Mouse (Mus musculus): ENCODE results near the gene Chst12.
"Not testable (repeated sequence)": the region's sequence is repeated elsewhere in the genome, so short reads cannot be mapped to it uniquely, and the experiment has no call there.

Chst12 gene

GRCm38 (mm10) chr5:140505208-140505780, at the start of gene Chst12:
TSS of gene Chst12 (plus strand) at chr5:140505550.
- peak; percentile 99 for DNase-seq (ENCODE audit: low spot score in 2 of 2)

DNA sequence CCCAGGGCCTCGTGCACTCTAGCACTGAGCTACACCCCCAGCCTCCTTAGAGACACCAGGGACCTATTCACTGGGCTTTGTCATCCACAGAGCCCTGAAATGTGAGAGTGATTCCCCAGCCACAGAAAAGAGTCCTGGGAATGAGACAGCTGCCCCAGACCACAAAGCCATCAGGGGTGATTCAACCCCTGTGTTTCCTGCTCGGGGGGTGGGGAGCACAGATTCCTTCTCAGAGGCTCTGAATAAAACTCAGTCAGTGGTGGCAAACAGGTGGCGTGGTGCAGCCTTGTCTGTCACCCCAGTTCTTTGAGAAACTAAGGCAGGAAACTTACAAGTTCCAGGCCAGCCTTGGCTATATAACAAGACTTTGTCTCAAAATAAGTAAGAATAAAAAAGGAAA, 43.9 kb upstream of the Chst12 start:
- no peak for DNase-seq (ENCODE audit: low spot score in 2 of 2)

DNA sequence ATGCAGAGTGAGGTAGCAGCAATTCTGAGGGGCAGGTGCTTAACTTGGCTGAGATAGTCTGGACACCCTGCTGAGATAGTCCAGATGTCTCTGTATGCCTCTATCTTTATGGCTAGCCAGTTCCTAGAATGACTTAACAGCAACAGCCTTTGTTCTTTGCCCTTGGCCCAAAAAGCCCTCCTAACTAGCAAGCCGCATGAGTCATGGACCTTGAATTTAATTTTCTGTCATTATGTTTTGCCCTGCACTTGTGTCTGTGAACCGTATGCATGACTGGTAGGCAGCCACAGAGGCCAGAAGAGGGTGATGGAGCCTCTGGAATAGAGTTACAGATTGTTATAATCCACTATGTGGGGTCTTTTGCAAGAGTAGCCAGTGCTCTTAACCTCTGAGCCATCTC, 42.2 kb upstream of the Chst12 start:
- not testable (repeated sequence) for DNase-seq (ENCODE audit: low spot score in 2 of 2)

DNA sequence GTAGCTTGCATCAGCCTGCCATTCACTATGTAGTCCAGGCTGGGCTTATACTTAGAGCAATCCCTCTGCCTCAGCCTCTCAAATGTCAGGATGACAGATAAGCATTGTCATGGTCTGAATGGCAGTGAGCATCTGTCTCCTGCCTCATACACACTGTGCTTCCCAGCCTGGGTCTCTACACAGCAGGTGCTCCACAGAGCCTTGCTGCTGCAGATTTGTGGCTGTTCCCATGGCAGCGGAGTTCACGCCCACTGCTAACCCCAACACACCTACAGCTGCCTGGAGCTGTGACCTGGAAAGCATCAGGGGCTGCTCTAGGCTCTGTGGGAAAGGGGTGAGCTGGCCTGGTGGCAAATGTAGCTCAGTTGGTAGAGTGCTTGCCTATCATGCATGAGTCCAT, 40.4 kb upstream of the Chst12 start:
- no peak for DNase-seq (ENCODE audit: low spot score in 2 of 2)

- no peak for DNase-seq (ENCODE audit: low spot score in 2 of 2)
These were observed 33.0 kb upstream of the Chst12 start for GRCm38 (mm10) chr5:140472336-140472735.

GRCm38 (mm10) chr5:140481458-140481857, 23.9 kb upstream of the Chst12 start:
- no peak for DNase-seq (ENCODE audit: low spot score in 2 of 2)

GRCm38 (mm10) chr5:140491142-140491541, 14.2 kb upstream of the Chst12 start:
- no peak for DNase-seq (ENCODE audit: low spot score in 2 of 2)

GRCm38 (mm10) chr5:140492684-140493233, 12.6 kb upstream of the Chst12 start:
- DNase-seq (ENCODE audit: low spot score in 2 of 2), result no peak

GRCm38 (mm10) chr5:140498176-140498575, 7.2 kb upstream of the Chst12 start:
- no peak for DNase-seq (ENCODE audit: low spot score in 2 of 2)

DNA sequence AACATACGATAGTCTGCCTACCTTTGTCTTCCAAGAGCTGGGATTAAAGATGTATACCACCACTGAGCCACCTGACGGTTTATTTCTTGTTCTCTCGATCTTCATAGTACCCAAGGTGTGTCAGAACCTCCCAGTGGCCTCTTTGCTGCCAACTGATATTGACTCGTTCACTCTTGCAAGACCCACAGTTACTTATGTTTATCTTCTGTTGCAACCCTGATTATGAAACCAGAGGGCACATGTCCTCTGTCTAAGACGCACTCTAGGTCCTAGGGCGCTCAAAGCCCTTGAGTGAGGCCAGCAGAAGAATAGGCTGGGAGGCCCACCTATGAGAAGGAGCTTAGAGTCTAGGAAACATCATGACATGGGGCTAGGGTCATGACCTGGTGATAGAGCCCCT, 4.6 kb upstream of the Chst12 start:
- DNase-seq (ENCODE audit: low spot score in 2 of 2), result no peak

DNA sequence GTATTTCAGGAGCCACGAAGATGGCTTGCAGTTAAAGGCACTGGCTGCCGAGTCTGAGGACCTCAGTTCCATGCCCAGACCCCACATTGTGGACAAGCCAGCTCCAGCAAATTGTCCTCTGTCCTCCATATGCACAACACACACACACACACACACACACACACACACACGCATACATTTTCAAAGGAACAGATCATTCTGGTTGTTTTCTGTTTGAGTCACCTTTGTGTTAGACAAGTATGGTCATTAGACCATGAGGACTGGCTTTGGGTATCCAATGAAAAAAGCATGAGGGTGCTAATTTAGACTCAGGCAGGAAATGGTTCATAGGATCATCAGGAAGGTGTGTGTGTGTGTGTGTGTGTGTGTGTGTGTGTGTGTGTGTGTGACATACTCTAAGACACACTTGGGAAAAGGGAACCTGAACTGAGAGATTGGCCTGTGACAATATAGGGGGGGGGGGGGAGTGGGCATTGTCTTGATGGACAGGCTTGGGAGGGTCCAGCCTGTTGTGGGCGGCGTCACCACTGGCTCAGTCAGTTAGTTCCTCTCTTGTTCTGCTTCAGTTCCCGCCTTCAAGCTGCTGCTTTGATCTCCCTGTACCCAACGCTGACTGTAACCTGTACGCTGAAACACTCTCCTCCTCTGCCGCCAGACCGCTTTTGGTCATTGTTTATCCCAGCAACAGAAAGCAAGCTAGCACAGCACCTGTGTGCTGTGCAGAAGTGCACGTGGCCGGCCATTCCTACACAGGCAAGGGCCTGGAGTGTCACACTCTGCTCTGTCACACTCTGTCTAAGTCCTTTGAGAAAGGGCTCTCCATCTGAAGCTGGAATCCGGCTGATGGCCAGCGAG, 3.1 kb upstream of the Chst12 start:
- no peak for DNase-seq (ENCODE audit: low spot score in 2 of 2)

DNA sequence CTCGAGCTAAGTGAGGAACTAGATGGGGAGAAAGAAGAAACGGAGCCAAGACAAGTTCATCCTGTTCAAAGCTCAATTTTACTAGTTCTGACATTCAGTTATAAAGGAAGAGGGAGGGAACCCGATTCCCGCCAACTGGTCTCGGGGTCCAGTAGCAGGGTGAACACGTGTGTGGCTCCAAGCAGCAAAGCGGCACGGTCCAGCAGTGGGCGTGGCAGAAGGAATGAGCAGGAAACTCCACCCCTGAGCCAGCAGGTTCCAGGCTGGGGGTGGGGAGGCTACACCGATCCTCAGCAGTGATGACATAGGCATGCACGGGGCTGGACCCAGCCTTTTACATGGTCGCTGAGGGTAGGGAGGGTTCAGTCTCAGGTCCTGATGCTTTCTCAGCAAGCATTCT, 2.4 kb upstream of the Chst12 start:
- not testable (repeated sequence) for DNase-seq (ENCODE audit: low spot score in 2 of 2)

DNA sequence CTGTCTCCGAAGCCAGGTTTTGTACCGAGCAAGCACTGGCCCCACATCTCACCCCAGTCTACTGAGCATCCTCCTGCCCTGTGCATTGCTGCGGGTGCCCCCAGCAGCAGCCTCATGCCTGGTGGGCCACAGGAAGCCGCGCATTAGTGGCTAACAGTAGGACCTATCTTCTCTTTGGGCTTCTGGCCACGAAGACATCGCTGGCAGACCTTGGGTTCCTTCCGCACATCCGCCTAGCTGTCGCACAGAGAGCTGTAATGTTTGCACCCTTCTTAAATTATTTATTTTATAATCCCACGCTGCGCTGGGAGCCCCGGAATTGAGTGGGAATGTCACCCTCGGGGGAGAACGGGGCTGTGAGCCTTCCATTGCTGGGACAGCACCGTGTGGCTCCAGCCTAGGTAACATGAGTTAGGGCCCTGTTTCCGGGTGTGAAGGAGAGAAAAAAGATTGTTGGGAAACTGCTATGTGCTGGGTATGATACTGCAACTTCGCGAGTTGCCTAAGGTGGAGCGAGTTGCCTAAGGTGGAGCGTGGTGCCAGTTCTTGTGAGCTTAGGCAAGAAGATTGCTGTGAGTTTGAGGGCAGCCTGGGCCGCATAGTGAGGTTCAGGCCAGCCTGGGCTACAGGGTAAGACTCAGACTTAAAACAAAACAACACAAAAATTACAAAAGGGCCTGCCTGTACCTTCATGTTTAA, 895 bp downstream of the Chst12 start:
- peak; percentile 41 to 46 for DNase-seq (ENCODE audit: low spot score in 2 of 2)

DNA sequence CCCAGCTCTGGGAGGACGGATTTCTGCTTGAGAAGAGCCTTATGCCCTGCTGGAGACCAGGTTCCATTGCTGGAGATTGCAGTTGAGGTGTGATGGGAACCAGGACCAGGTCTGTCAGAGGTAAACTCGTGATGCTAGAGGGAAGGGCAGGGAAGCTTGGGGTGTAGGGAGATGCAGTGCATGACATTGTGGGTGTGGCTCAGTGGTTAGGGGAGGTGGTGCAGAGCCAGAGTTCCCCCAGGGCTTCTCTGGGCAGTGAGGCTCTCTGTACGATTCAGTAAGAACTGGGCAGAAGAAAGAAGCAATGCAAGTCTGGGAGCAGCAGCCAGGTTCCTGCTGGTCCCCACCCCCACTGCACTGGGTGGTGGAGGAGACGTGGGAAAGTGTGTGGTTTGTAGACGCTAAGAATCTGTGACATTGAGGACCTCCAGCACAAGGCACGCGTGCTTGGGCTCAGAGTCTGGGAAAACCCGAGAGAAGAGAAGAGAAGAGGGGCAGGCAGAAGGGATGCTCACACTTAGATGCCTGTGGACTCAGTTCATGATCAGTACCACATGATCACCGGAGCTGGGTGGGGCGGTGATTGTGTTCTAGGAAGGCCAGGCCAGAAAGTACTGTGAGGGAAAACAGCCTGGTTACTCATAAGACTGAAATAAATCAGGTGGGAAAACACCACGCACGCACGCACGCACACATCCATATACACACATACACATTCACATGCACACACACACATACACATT, 2.3 kb downstream of the Chst12 start:
- DNase-seq (ENCODE audit: low spot score in 2 of 2), result no peak

DNA sequence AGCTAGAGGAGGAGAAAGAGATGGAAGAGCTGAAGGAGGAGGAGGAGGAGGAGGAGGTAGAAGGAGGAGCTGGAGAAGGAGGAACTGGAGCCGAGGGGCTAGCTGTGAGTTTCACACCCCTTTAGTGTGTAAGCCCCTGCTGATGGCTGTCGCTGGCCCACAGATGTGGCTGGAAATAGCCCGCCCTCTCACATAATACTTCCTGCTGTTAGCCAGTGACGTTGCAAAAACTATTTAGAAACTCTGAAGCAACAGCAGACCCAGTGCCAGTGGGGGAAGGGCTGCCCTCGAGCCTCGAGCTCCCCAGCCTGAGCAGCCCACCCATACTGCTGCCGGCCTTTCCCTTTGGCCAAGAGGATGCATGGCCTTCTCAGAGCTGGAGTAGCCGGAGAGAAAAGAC, 3.3 kb downstream of the Chst12 start:
- no peak for DNase-seq (ENCODE audit: low spot score in 2 of 2)

GRCm38 (mm10) chr5:140509204-140509603, 3.9 kb downstream of the Chst12 start:
- DNase-seq (ENCODE audit: low spot score in 2 of 2), result no peak

GRCm38 (mm10) chr5:140510012-140511000, 5.0 kb downstream of the Chst12 start:
- no peak for DNase-seq (ENCODE audit: low spot score in 2 of 2)

DNA sequence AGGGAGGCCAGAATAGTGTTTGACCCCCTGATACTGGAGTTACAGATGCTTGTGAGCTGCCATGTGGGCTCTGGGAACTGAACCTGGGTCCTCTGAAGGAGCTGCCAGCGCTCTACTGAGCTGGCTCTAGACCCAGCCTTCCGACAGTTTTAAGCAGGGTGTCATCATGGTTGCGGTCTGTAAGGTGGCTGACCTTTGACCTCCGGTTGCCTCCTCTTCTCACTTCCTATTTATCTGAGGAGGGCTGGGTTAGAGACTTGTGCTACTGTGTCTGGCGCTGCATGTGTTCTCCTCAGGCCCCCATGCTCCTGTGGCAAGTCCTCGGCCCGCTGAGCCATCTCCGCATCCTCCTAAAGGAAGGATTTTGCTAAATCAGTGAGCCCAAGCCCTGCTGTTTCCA, 8.6 kb downstream of the Chst12 start:
- no peak for DNase-seq (ENCODE audit: low spot score in 2 of 2)

DNA sequence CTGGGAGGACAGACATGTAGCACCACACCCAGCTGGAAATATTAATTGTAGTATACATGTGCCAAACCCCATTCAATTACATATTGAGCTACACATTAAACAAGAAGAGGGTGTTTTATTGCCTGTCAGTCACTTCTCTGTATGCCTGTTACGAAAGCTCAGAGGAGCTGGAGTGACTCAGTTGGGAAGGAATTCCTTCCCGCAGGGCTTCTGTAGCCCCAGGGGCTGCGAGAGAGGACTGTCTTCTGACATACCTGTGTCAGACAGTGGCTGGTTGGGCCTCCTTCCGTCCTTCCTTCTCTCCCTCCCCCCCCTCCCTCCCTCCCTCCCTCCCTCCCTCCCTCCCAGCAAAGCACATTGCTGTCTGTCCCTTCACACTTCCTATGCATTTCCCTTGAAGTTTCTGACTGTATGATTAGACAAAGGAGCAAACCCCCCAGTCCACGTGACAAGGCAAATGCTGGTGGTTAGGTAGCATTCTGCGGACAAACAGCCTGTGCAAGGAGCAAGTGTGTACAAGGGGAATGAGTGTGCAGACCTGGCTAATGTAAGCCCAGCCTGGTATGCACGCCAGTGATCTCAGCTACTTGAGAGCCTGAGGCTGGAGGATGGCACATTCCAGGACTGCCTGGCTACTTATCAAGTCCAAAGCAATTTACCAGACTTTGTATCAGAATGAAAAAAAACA, 9.6 kb downstream of the Chst12 start:
- DNase-seq (ENCODE audit: low spot score in 2 of 2), result no peak
